Mouse (Mus musculus): ENCODE results near the gene Il23r.
"Not testable (repeated sequence)": the region's sequence is repeated elsewhere in the genome, so short reads cannot be mapped to it uniquely, and the experiment has no call there.

The Il23r gene

DNA sequence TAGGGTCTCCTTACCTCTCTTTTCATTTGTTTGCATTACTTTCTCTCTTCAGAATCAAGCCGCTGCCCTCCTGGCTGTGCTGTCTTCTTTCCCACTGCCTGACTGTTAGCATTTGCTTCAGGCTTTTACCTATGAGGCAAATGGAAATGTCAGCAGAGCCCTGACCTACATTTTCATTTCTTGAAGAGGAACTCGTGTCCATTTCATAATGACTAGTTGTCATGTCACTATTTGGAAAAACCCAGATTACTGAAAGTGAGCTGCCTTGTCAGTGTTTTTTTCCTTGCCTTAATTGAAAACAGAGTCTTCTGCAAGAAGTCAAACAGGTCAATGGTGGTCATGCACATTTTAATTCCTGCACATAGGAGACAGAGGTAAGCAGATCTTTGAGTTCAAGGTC lies at the start of gene Il23r:
TSS of gene Il23r (minus strand) at position 101 of the 400 bp plus-strand sequence.
- DNase-seq: no peak

DNA sequence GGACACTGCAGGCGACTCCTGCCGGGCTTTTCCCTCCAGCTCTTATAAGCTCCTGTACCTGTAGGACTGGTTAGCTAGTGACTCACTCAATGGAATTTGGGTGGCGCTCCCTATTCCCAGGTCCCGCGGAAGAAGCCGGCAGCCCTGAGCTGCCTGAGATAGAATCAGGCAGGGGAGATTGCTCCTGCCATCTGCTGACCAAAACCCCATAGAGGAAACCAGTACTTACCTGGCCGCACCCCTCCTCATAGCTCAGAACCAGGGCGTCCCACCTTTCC lies 44.1 kb upstream of the Il23r start, which contains the start of gene Tacstd2:
TSS of gene Tacstd2 (minus strand) at position 20 of the 278 bp plus-strand sequence.
- DNase-seq: peak in 1 of 2 experiments; percentile 26

DNA sequence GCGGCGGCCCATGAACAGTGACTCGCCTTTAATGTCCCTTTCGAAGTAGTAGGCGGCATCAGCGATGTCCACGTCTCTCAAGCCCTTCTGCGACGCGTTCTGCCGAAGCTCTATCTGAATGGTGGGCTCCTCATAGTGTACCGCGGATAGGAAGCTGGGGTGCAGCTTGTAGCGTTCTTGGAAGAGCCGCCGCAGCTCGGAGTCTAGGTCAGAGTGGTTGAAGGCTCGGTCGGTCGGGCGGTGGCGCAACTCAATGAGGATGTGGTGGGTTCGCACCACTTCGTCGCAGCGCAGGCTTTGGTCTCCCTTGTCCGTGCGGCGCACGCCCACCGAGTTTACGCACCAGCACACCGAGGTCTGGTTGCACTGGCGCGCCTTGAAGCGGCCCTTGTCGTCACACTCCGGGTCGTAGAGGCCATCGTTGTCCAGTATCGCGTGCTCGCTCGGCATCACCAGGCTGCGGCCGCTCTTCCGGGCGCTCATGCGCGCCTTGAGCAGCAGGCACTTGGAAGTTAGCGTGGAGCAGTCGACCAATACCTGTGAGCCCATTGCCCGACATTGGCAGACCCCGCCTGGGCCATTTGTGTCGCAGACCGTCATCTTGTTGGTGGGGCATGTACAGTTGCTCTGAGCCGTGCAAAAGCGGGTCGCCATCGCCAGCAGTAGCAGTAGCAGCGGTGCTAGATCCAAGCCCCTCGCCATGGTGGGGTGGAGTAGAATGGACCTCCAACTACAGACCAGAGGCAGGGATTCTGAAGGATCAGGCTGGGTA lies 43.5 kb upstream of the Il23r start:
- no peak for DNase-seq

DNA sequence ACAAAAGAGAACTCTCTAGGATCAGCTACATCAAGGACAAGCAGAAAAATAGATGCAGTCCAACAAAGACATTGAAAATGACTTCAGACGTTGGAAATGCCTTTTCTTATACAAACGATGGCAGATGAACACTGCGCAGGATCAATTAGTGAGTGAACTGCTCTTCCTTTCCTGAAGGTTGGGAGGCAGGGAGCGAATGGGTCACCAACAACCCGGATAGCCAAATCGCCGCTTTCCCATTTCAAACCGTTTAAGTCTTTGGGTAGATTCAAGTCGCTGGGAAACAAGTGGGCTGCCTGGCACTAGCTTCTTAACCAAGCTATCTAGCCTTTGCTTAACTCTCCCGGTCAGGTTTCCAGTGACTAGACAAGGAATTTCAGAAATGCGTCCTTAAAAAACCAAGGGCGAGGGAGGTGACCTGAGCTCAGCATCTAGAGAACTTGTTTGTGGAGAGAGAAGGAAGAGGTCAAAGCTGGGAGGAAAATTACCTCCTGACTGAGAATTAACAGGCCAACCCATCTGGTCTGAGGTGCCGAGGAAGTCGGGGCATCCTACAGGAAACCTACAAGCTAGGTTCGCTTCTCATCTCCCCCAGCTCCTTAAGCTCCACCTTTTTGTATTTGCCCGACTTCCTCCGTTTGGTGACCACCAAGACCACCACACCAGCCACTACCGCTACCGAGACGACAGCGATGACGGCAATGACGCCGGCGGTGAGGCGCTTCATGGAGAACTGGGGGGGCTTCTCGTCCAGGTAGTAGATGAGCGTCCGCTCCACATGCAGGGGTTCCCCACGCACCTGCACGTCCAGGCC lies 42.7 kb upstream of the Il23r start:
- no peak for DNase-seq

DNA sequence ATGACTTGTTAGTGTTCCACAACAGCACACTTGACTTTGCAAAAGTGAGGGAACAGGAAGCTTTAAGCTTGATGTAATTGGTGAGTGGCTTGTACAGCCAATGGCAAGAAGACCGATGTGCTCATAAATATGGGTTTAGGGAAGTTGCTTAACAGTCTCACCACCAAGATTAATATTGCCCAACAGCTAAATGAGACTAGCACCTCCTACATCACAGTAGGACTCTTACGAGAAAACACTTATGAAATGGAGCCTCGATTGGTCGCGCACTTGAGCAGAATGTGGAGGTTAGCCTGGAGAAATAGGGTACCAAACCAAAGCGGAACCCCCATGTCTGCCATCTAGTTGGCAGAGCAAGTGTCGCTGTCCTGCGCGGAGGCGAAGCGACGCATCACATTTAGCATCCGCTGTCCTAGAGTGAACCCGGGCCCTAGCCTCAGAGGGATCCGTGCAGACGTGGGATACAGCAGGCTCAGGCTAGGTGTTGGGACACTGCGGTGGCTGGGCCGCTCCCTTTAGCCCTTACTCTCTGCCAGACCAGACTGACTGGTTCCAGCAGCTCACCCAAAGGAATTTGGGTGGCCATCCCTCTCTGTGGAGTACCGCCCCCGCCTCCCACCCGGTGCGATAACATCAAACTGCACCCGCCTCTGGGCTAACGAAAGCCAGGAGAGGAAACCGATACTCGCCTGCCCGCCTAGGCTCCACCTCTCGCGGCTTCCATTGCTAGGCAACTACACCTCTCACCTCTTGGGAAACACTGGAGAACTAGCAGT lies 41.2 kb upstream of the Il23r start:
- DNase-seq: peak; percentile 54 to 70

DNA sequence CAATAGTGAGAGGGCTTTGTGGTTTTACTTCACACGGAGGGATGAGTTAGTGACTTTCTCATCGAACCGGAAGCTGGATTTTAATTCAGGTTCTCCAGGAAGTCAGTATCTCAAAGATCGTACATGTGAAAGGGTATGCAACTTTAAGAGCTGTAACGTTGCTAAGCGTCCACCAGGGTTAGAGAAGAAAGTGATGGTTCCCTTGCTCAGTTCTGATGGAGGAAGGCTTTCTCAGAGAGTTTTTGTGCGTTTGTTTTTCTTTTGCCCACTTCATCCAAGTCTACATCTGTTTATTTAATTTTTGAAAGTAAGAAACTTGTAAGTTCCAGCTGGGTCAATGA lies 40.1 kb upstream of the Il23r start:
- DNase-seq: no peak

DNA sequence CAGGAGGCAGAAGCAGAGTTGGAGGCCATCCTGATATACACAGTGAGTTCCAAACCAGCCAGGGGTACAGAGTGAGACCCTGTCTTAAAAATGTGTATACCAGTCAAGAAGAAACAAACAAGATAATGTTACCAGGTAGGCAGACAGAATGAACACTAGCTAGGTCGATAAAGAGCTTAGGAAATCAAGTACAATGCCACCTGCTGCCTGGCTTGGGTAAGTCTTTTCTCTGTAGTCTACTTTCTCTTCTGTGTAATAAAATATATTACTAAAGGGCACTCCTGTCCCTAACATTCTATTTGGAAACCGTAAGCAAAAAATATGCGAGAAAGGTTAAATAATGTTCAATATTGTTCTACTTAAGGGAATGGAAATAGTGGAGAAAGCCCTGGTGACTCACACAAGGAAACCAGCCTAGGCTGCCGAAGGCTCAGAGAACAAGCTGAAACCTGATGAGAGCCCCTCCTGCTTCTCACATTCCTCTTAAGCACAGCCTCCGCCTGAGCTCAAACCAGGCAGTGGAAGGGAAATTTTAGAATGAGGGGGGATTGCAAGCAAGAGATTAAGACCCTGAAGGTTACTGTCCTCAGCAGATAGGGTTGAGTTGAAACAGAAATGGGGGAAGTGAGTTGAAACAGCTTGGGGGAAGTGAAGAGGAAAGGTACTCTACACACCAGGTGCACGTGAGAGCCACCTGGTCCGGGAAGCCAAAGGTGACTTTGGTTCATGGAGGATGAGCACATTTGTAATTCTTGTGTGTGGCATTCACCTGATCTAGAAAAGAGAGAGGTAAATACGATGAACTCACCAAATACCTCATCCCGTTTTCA lies 39.6 kb upstream of the Il23r start:
- DNase-seq: peak; percentile 36 to 45

DNA sequence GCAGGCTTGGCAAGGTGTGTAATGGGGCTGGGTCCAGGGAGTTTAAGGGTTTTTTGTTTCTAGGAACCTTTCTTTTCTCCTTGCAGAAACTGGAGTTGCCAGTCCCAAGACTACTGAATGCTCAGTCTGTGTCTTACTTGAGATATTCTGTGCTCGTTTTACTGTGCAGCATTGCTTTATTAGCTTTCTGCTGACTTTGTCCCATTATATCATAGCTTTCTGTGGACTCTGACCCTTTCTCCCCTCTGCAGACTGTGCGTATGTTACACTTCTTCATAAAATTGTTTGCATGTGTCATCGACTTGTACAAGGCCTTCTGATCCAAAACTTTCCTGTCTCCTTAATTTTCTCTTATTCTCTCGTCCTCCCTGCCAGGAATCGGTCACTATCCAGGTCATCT lies 34.7 kb upstream of the Il23r start:
- no peak for DNase-seq

DNA sequence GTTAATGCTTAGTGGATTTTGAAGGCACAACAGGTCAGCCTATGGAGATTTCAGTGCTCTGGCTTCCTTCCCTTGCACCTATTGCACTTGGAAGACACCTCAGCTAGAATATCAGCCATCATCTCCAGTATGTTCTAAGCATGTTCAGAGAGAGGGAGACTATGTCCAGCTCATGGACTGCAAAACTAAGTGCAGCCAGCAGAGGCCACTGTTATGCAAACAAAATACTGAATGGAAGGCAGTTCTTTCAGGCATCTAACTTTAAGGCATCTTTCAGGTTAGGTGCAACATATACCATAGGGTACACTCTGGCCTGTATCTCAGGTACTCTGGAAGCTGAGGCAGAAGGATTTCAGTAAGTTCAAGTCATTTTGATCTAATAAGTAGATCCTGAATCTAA lies 19.1 kb upstream of the Il23r start:
- peak; percentile 27 to 70 for DNase-seq

DNA sequence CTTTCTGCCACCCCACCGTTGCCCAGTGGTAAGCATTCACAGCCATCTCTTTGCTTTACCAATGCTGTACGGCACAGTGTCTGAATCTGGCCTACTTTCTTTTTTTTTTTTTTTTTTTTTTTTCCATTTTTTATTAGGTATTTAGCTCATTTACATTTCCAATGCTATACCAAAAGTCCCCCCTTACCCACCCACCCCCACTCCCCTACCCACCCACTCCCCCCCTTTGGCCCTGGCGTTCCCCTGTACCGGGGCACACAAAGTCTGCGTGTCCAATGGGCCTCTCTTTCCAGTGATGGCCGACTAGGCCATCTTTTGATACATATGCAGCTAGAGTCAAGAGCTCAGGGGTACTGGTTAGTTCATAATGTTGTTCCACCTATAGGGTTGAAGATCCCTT lies 10.3 kb upstream of the Il23r start:
- DNase-seq: not testable (repeated sequence)

DNA sequence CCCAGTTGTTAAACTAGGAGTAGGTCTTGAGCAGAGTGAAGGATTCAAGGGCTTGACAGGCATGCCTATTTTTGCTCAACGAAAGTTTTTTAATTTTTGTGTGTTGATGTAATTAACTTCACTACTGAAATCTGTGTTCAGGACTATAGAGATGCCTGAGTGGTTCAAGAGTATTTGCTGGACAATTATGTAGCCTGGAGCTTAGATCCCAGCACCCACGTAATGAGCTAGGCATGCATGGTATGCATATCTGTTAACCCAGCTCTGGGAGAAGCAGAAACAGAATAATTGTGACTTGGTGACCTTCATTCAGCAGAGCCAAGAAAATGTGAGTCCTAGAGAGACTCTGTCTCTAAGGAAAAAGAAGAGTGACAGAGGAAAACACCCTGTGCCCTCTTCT lies 10.6 kb downstream of the Il23r start:
- peak; percentile 24 to 65 for DNase-seq

DNA sequence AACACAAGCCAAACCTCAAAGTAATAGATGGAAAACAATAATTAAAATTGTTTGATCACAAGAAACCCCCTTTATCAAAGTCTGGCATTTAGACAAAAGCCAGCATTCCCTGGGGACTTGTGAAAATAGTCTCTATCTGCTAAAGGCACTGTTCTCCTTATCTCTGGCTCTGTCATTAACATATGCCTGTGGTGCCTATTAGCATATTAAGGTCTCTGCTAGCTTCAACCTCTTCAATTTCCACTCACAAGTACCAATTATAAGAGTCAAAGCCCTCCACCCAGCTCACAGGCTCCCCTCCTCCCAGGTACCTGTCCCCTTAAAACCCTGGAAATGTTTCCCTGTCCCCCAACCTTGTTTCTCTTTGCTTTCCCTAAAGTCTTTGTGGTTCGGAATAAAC lies 20.4 kb downstream of the Il23r start:
- no peak for DNase-seq

DNA sequence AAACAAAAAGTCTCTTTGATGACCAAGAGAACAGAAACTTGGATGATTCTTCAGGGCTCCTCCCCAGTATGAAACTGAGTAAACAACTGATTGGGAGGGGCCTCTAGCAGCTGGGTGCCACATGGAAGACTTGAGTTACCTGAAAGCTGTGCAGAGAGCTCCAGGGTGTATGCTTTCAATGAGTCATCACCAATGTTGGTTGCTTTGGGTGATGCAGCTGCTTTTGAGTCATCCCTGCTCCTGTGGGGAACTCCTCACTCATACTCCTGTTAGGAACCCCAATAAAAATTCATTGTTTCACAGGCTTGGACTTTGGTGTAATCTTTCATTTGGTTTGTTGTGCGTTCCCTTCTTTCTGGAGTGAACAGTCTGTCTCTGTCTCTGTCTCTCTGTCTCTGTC lies 32.2 kb downstream of the Il23r start:
- DNase-seq: no peak

DNA sequence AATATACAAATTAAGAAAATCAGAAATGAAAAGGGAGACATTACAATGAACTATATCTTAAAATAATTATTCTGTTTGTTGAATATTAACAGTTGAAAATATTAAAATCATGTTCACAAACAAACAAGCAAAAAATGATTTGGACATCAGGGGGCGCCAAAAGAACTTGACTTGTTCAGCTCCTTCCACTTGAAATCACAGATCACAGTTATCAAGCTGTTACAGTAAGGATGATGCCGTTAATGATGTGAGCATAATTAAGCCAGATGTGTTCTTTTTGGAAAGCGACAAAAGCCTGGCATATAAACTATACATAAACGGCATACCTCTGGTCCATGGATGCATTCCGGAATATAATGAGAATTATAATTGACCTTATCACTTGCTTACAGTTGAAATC lies 40.3 kb downstream of the Il23r start:
- peak in 1 of 2 experiments; percentile 21 for DNase-seq

DNA sequence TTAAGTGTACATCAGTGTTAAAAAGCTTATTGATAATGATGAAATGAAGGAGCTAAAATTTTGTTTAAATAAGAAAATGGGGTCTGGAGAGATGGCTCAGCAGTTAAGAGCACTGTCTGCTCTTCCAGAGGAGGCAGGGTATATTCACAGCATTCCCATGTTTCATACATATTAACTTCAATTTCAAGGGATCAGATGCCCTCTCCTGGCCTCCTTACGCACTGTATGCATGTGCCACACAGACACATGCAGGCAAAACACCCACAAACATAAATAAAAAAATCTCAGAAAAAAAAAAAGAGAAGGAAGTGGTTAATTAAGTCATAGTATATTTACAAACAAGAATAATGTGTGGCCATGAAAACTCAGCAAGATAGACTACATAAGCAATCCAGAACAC lies 45.8 kb downstream of the Il23r start:
- no peak for DNase-seq

DNA sequence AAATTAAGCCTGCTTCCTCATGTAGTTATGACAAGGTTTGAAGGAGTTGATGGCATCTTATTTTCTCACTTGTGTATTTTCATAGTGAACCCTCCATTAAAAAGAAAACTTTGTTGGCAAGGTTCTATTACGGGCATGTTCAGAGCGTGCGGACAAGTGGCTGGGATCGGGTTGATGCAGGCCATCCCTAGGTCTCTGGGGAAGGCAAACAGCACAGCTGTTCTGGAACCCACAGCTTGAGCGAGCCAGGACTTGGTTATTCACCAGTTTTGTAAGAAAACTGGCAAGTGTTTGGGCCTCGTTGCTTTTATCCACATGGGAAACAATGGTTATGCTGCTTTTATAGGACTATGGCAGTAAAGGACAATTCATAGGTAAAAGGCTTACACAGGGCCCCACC lies 48.5 kb downstream of the Il23r start:
- DNase-seq: no peak

DNA sequence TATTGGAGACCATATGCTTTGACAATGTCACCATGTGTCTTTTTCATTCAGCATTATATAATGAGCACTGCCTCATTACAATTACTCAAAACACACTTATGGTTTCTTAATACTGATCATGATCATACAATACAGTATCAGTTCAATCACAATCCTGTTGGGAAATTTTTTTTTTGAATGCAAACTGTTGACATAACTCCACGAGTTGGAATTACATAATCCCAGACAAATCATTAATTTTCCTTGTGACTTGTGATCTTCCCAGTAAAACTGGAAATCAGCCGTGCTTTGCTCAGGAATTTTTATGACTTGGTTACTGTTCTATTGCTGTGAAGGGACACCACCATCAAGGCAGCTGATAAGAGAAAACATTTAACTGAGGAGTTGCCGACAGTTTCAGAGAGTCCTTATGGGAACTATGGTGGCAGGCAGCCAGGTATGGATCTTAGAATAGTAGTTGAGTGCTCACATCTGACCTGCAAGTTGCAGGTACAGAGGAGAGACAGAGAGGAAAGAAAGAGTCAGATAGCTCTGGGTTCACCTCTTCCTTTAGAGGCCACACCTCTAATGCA lies 53.8 kb downstream of the Il23r start:
- peak in 1 of 2 experiments; percentile 6 for DNase-seq

DNA sequence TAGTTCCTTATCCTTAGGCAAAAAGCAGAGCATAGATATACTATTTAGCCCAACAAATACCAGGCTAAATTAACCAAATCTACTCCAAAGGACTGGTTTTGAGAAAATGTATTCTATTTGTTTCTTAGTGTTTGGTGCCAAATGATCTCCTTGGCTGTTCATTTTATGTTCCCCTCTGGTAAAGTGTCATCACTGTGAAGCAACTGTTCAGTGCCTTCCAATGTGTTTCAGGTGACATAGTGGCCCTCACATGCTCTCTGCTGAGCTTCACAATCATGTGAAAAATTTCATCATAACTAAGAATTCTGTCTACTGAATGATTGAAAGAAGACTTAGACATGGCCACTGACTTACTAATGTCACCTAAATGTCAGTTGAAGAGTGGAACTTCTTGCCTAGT lies 54.6 kb downstream of the Il23r start:
- no peak for DNase-seq

DNA sequence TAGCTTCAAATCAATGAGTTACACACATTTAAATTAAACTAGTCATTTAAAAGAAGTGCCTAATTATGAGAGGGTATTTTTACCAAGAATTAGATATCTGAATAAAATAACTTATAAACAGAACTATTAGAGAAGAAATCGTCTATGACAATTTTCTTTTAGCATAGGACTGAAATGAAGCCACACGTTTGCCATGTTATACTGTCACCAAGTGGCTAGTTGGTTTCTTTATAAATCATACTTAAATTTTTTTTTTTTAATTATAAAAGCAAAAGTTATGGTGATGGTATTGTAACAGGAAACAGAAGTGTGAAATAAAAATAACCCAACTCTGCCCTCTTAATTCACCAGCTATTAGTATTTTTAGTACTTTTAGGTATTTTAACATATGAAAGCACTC lies 55.4 kb downstream of the Il23r start:
- no peak for DNase-seq

DNA sequence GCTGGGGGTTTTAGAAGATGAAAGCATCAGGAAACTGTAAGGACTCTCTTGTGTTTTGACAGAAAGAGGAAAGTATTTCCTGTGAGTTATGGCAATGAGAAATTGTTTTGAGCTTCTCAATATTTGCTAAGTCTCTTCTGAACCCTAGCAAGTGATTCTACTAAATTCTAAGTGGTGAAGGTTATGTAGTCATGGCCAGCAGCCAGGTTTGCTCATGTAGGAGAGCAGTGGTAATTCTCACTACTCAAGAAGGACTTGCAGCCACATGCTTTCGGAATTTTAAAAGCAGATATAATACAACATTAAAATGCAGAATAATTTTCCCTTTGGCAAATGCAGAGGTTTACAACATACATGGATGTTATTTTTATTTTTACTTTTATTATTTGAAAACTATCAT lies 55.9 kb downstream of the Il23r start:
- DNase-seq: no peak

DNA sequence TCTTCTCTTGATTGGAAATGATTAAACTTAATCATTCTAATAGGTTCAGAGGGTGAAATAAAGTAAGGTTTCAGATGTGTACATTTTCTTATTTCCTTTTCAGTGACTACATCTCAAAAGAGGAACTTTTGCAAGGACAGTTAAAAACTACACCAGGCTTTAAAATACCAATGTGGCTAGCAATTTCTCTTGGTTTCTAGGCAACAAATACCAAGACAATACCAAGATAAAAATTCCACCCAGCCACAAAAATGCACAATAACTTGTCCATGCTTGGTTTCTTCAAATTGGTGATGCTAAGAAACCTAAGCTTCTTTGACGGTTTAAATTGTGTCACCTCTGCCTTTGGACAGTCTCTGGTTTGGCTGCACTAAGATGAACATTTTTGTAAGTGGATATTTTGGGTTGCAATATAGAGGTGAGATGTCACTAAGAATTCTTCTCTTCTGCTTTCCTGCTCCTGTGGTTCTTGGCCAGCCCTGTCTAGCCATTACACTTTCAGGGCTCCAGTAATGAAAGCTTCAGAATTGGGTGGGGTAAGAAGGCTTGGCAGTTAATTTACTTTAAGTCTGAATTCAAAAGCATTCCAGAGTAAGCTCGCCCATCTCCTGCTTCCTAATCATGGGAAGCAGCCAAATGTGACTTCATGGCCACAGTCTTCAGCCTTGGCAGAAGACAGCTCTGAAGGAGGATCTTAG lies 56.8 kb downstream of the Il23r start:
- no peak for DNase-seq

DNA sequence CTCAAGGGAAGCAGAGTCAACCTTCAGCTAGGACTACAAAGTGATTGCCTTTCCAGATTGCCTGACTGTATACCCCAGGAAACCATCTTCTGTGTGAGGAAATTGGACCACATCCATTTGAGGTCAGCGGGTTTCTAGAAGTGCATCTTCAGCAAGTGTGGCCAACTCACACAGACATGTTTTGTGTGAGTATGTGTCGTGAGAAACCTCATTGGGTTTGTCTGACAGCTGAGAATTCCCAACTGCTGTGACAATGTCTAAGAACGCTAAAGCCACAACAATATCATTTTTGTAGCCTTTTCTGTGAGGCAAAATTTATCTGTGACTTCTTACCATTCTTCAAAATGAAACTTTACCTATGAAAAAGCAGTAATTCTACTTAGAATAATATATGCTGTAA lies 59.8 kb downstream of the Il23r start:
- DNase-seq: no peak
